In the genomic region with DNA sequence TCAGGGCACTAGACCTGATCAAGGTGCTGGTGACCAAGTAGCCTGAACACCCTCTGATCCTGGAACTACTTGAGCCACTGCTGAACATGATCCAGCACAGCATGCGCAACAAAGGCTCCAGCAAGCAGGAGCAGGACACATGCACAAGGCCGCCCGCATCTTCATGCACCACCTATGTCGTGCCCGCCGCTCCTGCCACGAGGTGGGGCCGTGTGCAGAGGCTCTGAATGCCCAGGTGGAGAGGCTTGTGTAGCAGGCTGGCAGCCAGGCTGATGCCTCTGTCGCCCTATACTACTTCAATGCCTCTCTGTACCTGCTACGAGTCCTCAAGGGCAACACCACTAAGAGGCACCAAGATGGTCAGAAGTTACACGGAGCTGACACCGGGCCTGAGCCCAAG, we compare ENCODE assay signal across 16 mouse cellular contexts.
"Had no signal": no experiment of that assay in that cellular context is flagged by ENCODE, and none has a peak within 500 bp of the region (broad histone marks: within the 10 kb centered on the region; RNA-seq: fewer than 3 reads in every experiment).

No protein-coding gene starts in this region.

- H3K4me2 ChIP-seq: neural tube, embryonic 13.5 days; neural tube, embryonic 15.5 days; stomach, embryonic 15.5 days had no signal

- H3K4me1 ChIP-seq: stomach, embryonic 15.5 days had no signal

- H3K36me3 ChIP-seq: neural tube, embryonic 13.5 days; neural tube, embryonic 15.5 days; stomach, embryonic 15.5 days had no signal

- H3K27ac ChIP-seq: neural tube, embryonic 13.5 days; neural tube, embryonic 15.5 days; stomach, embryonic 15.5 days; stomach, postnatal 0 days had no signal

- H3K9ac ChIP-seq: neural tube, embryonic 13.5 days; neural tube, embryonic 15.5 days; stomach, embryonic 15.5 days had no signal

- H3K4me3 ChIP-seq: neural tube, embryonic 13.5 days; neural tube, embryonic 15.5 days; stomach, embryonic 15.5 days had no signal

- H3K9me3 ChIP-seq: neural tube, embryonic 13.5 days; neural tube, embryonic 15.5 days; stomach, embryonic 15.5 days had no signal

- DNase-seq: retina, postnatal 1 day; right cerebral cortex, adult 18-20 months; right cerebral cortex, postnatal 14 days; right cerebral cortex, postnatal 25 days; right cerebral cortex, postnatal 4 days; spleen, adult 18-20 months; thymus, adult 18-20 months; thymus, adult 2 months; thymus, postnatal 14 days; thymus, postnatal 25 days; thymus, postnatal 36 days; thymus, postnatal 4 days had no signal

- H3K27me3 ChIP-seq: neural tube, embryonic 13.5 days; neural tube, embryonic 15.5 days; stomach, embryonic 15.5 days had no signal
